Mouse (Mus musculus) spleen, postnatal 14 days (tissue): Measurements from ENCODE around the gene Acat1.

Experiments used
- DNase-seq, 2 experiments: peaks; one replicate each; pipeline ENCODE4 v3.0.0; 2021 to 2022; ENCODE audit warnings: low spot score in 2 of 2

Gene Acat1

DNA sequence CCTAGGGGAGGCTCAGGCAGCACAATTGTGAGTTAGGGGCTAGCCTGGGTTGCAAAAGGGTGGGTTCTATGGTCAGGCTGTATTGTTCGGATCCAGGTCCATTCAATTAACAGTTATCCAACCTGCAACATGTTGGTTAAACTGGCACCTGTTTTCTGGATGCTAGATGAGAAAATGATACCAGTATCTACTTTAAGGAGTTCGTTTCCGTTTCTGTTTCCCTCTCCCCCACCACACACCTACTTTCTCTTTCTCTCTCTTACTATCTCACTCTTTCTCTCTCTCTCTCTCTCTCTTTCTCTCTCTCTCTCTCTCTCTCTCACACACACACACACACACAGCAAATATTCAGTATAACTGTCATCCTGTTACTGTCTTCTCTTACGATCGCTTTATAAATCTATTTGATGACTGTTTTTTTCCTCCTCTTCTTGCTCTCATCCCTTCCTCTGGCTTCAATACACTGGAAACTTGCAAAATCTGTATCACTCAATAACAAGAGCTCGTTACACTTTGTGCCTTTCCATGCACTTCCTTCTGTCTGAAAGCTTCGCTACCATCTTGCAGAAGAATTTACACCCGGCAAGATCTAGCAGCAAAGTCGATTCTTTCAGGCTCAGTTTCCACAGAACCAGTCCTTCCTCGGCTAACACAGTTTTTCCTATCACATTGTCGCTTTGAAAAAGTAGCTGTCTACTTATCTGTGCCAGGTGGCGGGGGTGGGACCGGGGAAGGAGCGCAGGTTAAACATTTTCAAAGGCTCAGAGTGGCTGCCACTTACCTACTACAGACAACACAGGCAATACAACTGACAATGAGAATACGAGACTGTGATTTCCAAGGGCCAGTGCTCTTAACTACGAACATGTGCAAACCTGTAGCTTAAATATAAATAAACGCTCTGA, 74.5 kb downstream of the Acat1 start:
- DNase-seq, result no peak
